Mouse (Mus musculus): Measurements from ENCODE around the gene Pank2. TPM values are rescaled to one million over a fixed set of nuclear protein-coding genes. Genes with fewer than 3 reads are reported as not detected.

The Pank2 gene
- polyA plus RNA-seq, 1 experiment from 2014 or later: 61.9 TPM

- no peak overlapping the region for H3K27ac ChIP-seq (replicated peaks)
- H3K9me3 ChIP-seq: no peaks in the 10 kb centered on the region
- no peaks in the 10 kb centered on the region; the same call in 1 of the 2 replicates for H3K4me1 ChIP-seq
- ATAC-seq (ENCODE audit: low FRiP score, low read depth): no peak
- WGBS: 67% methylated on average over 3 of the region's 3 CpGs
- no peaks in the 10 kb centered on the region for H3K36me3 ChIP-seq
- H3K27me3 ChIP-seq: no peaks in the 10 kb centered on the region
- no peak overlapping the region for H3K9ac ChIP-seq (replicated peaks)
- H3K4me2 ChIP-seq (replicated peaks): no peak overlapping the region
- H3K4me3 ChIP-seq: no peak overlapping the region
Observed at GRCm38 (mm10) chr2:131344449-131344848, 82.2 kb downstream of the Pank2 start.

DNA sequence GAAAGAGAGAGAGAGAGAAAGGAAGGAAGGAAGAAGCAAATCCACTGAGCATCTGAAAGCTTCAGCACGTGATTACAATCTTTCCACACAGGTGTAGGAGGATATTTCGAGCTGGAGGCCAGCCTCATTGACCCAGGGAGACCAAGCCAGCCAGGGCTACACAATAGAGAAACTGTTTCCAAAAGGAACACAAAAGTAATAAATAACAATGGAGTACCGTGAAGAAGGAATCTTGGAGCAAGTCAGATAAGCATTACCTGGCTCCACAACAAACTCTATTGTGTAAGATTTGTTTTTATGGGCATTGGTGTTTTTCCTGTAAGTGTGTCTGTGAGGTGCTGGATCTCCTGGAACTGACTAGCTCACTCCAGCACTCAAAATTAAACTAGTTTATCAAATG is 83.3 kb downstream of the Pank2 start:
- Histone ChIP-seq H3K9ac (replicated peaks) (no peak overlapping the region), H3K4me1 (no peaks in the 10 kb centered on the region; the same call in 1 of the 2 replicates), H3K9me3 (no peaks in the 10 kb centered on the region), H3K36me3 (no peaks in the 10 kb centered on the region), H3K27ac (replicated peaks) (no peak overlapping the region), H3K4me2 (replicated peaks) (no peak overlapping the region), H3K4me3 (no peak overlapping the region), H3K27me3 (no peaks in the 10 kb centered on the region)
- 65% methylated on average over 3 of the region's 3 CpGs for WGBS
- no peak for ATAC-seq (ENCODE audit: low FRiP score, low read depth)

Small RNAs within 50 kb of the gene (microRNA-seq; reads per million reads assigned to microRNA genes)
- gene Mir103-2: 113 reads per million, percentile 52 among the genes with 10 or more reads in this experiment

Other genes with a start within 250 kb of the Pank2 start
- 5.9 and 6.8 TPM in 2 replicates for gene Gfra4, start 219.4 kb upstream of the Pank2 start, polyA plus RNA-seq (2016; fragmentation: Nextera tagmentation; extraction: Ambion mirVana)
- 2.0 and 2.1 TPM in 2 replicates for gene Adam33, start 198.7 kb upstream of the Pank2 start, polyA plus RNA-seq (2016; fragmentation: Nextera tagmentation; extraction: Ambion mirVana)
- gene Siglec1, start 175.7 kb upstream of the Pank2 start, polyA plus RNA-seq (2016; fragmentation: Nextera tagmentation; extraction: Ambion mirVana): 0.13 and 0.27 TPM in 2 replicates
- 6.4 and 7.6 TPM in 2 replicates for gene Hspa12b, start 135.2 kb upstream of the Pank2 start, polyA plus RNA-seq (2016; fragmentation: Nextera tagmentation; extraction: Ambion mirVana)
- not detected in 2 replicates for gene Gm11037, start 129.0 kb upstream of the Pank2 start, polyA plus RNA-seq (2016; fragmentation: Nextera tagmentation; extraction: Ambion mirVana)
- 92.2 and 98.3 TPM in 2 replicates for gene 1700037H04Rik, start 102.4 kb upstream of the Pank2 start, polyA plus RNA-seq (2016; fragmentation: Nextera tagmentation; extraction: Ambion mirVana)
- 16.2 and 17.4 TPM in 2 replicates for gene Cenpb, start 82.4 kb upstream of the Pank2 start, polyA plus RNA-seq (2016; fragmentation: Nextera tagmentation; extraction: Ambion mirVana)
- 107 and 111 TPM in 2 replicates for gene Cdc25b, start 75.5 kb upstream of the Pank2 start, polyA plus RNA-seq (2016; fragmentation: Nextera tagmentation; extraction: Ambion mirVana)
- 9.0 and 9.7 TPM in 2 replicates for gene Spef1, start 75.2 kb upstream of the Pank2 start, polyA plus RNA-seq (2016; fragmentation: Nextera tagmentation; extraction: Ambion mirVana)
- gene Ap5s1, start 55.4 kb upstream of the Pank2 start, polyA plus RNA-seq (2016; fragmentation: Nextera tagmentation; extraction: Ambion mirVana): 25.6 and 28.7 TPM in 2 replicates
- gene Mavs, start 28.4 kb upstream of the Pank2 start, polyA plus RNA-seq (2016; fragmentation: Nextera tagmentation; extraction: Ambion mirVana): 12.3 and 13.8 TPM in 2 replicates
- 17.0 and 18.0 TPM in 2 replicates for gene Rnf24, start 90.4 kb downstream of the Pank2 start, polyA plus RNA-seq (2016; fragmentation: Nextera tagmentation; extraction: Ambion mirVana)
- gene Smox, start 229.0 kb downstream of the Pank2 start, polyA plus RNA-seq (2016; fragmentation: Nextera tagmentation; extraction: Ambion mirVana): 43.0 and 47.7 TPM in 2 replicates